Mouse (Mus musculus): ENCODE measurements around the gene Pcbp2. TPM values are rescaled to one million over a fixed set of nuclear protein-coding genes. Genes with fewer than 3 reads are reported as not detected.

The Pcbp2 gene
- 1,145 TPM for polyA plus RNA-seq (2014; fragmentation: Illumina TruSeq; extraction: RNeasy Lipid Tissue Mini Kit (QIAGEN cat#74804))

DNA sequence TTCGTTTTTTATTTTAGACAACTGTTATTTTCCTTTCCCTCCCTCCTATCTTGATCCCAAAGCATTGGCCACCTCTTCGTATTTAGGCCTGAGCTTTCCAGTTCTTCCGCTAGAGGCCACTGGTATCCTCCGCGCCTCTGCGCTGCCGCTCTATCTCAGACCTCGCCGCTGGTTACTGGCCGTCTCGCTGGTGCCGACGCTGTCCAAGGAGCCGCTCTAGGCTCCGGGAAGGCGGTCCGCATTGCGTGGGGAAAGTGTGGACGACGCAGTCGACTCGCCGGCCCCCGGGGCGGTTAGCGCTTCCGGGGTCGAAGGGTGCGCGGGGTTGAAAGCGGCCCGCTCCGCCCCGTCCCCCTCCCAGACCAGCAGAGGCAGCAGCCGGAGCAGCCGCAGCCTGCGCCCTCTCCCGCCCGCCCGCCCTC is at the start of gene Pcbp2:
Gene Pcbp2, plus strand, starts transcription at position 357 of the 422 bp plus-strand sequence.

DNA sequence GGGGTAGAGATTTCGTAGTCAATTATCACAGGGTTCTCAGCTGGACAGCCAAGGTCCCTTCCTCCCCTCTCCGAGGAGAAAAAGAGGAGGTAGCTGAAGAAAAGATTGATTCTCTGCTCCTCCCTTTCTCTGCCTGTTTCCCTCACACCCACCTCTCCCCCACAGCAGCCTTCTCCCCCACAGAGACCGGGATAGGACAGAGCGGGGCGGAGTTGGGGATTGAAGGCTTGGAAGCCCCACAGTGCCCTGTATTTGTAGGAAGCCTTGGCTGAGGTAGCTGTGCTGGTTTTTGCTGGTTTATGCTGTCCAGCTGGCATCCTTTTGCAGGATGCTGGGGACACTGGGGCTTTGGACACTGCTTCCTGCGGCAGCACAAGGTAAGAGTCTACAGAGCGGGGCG is 25.2 kb upstream of the Pcbp2 start, which contains the start of gene Amhr2:
Gene Amhr2, plus strand, starts transcription at position 222 of the 400 bp plus-strand sequence.

DNA sequence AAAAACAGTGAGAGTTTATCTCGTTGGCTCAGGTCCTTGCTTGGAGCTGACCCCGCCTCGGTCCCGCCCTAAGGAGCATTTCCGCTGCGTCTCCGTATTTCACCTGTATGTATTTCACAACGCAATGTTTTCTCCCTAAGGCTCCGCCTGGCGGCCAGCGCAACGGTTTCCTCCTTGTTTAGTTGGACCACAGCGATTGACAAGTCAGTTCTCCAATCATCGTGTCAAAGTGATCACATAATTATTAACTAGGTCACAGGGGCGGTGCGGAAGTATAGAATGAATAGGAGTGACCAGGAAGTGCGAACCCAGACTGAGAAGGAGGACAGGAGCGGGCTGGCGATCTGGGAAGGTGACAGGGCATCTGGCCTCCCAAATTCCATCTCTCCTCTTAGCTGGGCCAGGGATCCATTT is 11.4 kb upstream of the Pcbp2 start, which contains the start of gene Prr13:
Gene Prr13, plus strand, starts transcription at position 125 of the 414 bp plus-strand sequence.

DNA sequence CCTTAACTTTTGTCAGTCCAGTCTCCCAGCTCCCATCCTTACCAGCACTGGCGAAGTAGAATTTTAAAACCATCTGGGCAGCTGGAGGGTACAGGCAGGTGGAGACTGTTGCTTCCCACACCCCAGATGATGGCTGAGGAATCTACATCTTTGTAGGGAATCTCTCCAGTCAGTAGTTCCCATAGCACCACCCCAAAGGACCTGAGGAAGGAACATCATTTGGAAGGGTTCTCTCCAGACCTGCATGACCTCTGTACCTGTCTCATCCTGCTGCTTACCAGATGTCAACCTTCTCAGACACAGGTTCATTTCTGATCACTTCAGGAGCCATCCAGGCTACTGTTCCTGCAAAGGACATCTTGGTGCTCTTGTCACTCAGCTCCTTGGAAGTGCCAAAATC is 33.1 kb downstream of the Pcbp2 start, which contains the start of gene Gm10337:
Gene Gm10337, plus strand, starts transcription at position 276 of the 400 bp plus-strand sequence.

DNA sequence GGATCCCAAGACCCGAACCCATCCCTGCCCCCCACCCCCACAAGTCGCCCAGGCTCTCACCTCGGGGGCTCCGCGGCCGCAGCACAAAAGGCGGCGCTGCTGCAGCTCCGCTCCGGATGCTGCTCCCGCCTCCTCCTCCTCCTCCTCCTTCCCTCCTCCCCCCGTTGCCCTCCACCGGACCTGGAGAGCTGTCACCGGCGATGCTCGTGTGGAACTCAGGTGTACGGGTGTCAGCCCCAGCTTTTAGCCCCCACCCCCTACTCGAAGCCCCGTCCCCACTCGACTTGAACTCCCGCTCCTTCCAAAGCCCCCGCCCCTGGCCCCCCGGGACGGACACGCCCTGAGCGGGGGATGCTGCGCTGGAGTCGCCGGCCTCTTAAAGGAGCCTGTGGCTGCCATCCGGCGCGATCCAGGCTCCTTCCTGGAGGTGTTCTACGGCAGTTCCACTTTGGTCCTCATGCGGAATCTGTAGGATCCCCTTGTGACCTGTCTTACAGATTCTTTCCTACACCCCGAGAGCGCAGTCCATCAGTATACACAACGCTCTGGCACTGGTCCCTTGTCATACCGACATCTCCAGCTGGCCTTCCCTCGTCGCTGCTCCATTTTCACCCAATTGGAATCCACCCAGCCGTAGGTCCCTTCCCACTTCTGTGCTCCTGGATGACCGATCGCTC is 46.5 kb downstream of the Pcbp2 start, which contains the start of gene Map3k12:
Gene Map3k12, minus strand, starts transcription at position 337 of the 677 bp plus-strand sequence.

DNA sequence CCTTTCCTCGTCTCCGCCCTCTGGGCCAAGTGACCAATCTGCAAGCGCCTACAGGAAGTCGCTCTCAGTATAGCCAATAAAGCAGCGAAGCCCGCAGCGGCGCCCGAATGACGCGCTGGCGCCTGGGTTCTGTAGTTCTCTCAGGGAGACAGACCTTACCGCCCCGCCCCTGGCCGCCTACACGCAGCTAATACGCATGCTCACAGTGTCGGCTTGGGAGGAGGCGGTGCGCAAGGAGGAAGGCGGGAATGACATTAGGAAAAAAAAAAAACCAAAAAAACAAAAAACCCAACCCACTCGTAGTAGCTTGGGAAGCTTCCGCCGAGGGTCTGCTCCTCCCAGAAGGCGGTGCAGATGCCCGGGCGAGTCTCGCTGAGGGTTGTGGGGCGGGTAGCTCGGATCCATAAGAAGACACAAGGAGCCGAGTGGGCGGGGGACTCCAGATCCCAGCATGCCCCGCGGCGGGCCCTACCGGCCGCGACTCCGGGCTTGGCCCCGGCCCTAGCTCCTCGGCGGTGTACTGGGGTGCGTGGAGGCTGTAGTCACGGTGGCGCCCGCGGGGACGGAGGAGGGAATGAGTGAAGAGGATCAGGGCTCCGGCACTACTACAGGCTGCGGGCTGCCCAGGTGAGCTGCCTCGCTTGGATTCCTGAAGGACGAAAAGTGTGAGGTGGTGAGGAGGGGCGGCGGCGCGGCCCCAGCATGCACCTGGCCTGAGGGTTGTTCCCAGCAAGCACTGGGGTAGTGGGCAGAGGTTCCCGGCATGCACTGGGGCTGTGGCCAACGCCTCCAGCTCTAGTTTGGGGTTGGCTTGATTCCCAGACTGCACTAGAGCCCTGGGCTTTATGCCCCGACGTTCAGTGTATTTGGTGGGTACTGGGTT is 47.9 kb downstream of the Pcbp2 start, which contains the start of gene Tarbp2:
Gene Tarbp2, plus strand, starts transcription at position 217 of the 883 bp plus-strand sequence.

DNA sequence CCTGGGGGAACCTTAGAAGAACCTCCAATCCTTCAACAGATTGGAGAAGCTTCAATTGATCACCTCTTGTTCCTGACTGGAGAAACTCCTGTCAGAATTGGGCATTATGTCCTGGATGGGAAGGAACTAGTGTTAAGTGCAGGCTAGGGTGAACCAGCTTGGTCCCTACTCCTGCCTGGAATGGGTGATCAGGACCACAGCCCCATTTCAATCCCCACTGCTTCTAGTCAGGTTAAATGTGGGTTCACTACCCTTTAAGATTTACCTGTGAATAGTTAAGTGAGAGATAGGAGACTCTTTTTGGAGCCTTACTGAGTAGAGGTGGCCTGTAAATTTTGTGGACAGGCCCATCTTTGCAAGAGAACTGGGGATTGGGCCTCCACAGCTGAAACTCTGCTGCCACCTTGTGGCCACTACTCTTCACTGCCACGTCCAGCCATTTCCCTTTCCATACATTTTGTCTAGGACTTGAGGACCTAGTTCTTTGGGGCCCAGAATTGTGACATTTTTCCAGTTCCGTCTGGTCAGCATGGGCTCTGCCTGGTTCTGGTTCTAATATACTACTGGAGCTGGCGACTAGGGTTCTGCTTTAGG is 54.6 kb downstream of the Pcbp2 start, which contains the start of gene Npff:
Gene Npff, minus strand, starts transcription at position 51 of the 594 bp plus-strand sequence.

Other genes with a start within 250 kb of the Pcbp2 start
- gene Itgb7, start 238.6 kb upstream of the Pcbp2 start, polyA plus RNA-seq (2014; fragmentation: Illumina TruSeq; extraction: RNeasy Lipid Tissue Mini Kit (QIAGEN cat#74804)) = not detected
- 11.1 TPM for gene Rarg, start 213.0 kb upstream of the Pcbp2 start, polyA plus RNA-seq (2014; fragmentation: Illumina TruSeq; extraction: RNeasy Lipid Tissue Mini Kit (QIAGEN cat#74804))
- gene Gm9918, start 200.0 kb upstream of the Pcbp2 start, polyA plus RNA-seq (2014; fragmentation: Illumina TruSeq; extraction: RNeasy Lipid Tissue Mini Kit (QIAGEN cat#74804)) = not detected
- gene Mfsd5, start 191.1 kb upstream of the Pcbp2 start, polyA plus RNA-seq (2014; fragmentation: Illumina TruSeq; extraction: RNeasy Lipid Tissue Mini Kit (QIAGEN cat#74804)) = 0.94 TPM
- 0.57 TPM for gene Espl1, start 174.3 kb upstream of the Pcbp2 start, polyA plus RNA-seq (2014; fragmentation: Illumina TruSeq; extraction: RNeasy Lipid Tissue Mini Kit (QIAGEN cat#74804))
- gene Pfdn5, start 144.4 kb upstream of the Pcbp2 start, polyA plus RNA-seq (2014; fragmentation: Illumina TruSeq; extraction: RNeasy Lipid Tissue Mini Kit (QIAGEN cat#74804)) = 58.6 TPM
- gene Myg1, start 138.8 kb upstream of the Pcbp2 start, polyA plus RNA-seq (2014; fragmentation: Illumina TruSeq; extraction: RNeasy Lipid Tissue Mini Kit (QIAGEN cat#74804)) = 5.9 TPM
- gene Aaas, start 119.8 kb upstream of the Pcbp2 start, polyA plus RNA-seq (2014; fragmentation: Illumina TruSeq; extraction: RNeasy Lipid Tissue Mini Kit (QIAGEN cat#74804)) = 10.5 TPM
- 0.46 TPM for gene Sp7, start 103.4 kb upstream of the Pcbp2 start, polyA plus RNA-seq (2014; fragmentation: Illumina TruSeq; extraction: RNeasy Lipid Tissue Mini Kit (QIAGEN cat#74804))
- gene Sp1, start 64.4 kb upstream of the Pcbp2 start, polyA plus RNA-seq (2014; fragmentation: Illumina TruSeq; extraction: RNeasy Lipid Tissue Mini Kit (QIAGEN cat#74804)) = 167 TPM
- gene Amhr2, start 25.2 kb upstream of the Pcbp2 start, polyA plus RNA-seq (2014; fragmentation: Illumina TruSeq; extraction: RNeasy Lipid Tissue Mini Kit (QIAGEN cat#74804)) = 1.1 TPM
- 37.5 TPM for gene Prr13, start 11.5 kb upstream of the Pcbp2 start, polyA plus RNA-seq (2014; fragmentation: Illumina TruSeq; extraction: RNeasy Lipid Tissue Mini Kit (QIAGEN cat#74804))
- not detected for gene Gm10337, start 33.2 kb downstream of the Pcbp2 start, polyA plus RNA-seq (2014; fragmentation: Illumina TruSeq; extraction: RNeasy Lipid Tissue Mini Kit (QIAGEN cat#74804))
- gene Map3k12, start 46.5 kb downstream of the Pcbp2 start, polyA plus RNA-seq (2014; fragmentation: Illumina TruSeq; extraction: RNeasy Lipid Tissue Mini Kit (QIAGEN cat#74804)) = 5.3 TPM
- gene Tarbp2, start 47.7 kb downstream of the Pcbp2 start, polyA plus RNA-seq (2014; fragmentation: Illumina TruSeq; extraction: RNeasy Lipid Tissue Mini Kit (QIAGEN cat#74804)) = 0.66 TPM
- gene Npff, start 54.4 kb downstream of the Pcbp2 start, polyA plus RNA-seq (2014; fragmentation: Illumina TruSeq; extraction: RNeasy Lipid Tissue Mini Kit (QIAGEN cat#74804)) = not detected
- not detected for gene Gm28047, start 154.5 kb downstream of the Pcbp2 start, polyA plus RNA-seq (2014; fragmentation: Illumina TruSeq; extraction: RNeasy Lipid Tissue Mini Kit (QIAGEN cat#74804))
- gene Atf7, start 154.9 kb downstream of the Pcbp2 start, polyA plus RNA-seq (2014; fragmentation: Illumina TruSeq; extraction: RNeasy Lipid Tissue Mini Kit (QIAGEN cat#74804)) = 68.1 TPM
- 19.7 TPM for gene Atp5g2, start 201.8 kb downstream of the Pcbp2 start, polyA plus RNA-seq (2014; fragmentation: Illumina TruSeq; extraction: RNeasy Lipid Tissue Mini Kit (QIAGEN cat#74804))